Mouse (Mus musculus): Measurements from ENCODE around the gene Mrpl37. TPM values are rescaled to one million over a fixed set of nuclear protein-coding genes. Genes with fewer than 3 reads are reported as not detected.

Gene Mrpl37
- polyA plus RNA-seq, 1 experiment, result 59.2 TPM

DNA sequence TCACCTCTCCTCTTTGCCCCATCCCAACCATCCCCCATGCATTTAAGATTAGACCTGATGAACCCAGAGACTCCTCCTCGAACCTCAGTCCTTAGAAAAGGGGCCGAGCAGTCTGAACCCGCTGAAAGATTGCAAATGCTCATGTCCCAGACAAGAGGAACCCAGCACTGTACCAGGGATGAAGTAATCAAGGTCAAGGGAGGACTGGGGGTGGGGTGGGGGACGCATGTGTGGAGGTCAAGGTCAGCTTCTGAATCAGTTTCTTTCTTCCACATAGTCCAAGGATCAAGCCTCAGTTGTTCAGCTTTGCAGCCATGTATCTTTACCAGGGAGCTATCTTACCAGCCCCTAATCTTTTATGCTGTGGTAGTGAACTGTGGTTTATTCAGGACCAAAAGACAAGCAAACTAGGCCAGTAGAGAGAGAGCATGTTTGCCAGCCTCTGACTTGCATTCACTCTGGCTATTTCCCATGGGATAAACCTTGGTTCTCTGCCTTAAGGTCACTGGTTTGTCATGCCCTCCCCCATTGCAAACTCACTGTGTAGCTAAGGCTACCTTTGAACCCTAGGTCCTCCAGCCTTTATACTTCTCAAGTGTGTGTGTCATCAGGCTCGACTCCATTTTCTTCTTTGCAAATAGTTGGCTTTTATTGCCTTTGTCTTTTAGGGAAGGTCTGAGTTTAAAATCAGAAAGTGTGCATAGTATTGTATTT lies 46.2 kb downstream of the Mrpl37 start:
- H3K9ac ChIP-seq (ENCODE audit: low read depth, poor library complexity, severe bottlenecking), result no peak overlapping the region
- TF ChIP-seq EP300 (IDR thresholded peaks at IDR 0.05; ENCODE audit: insufficient read depth, low read depth, low read length) (no peak), CTCF (IDR thresholded peaks at IDR 0.05; ENCODE audit: low read depth, low read length) (no peak), POLR2A (IDR thresholded peaks at IDR 0.05; ENCODE audit: insufficient read depth, low read length) (no peak)
- no peaks in the 10 kb centered on the region for H3K27me3 ChIP-seq (ENCODE audit: control insufficient read depth, insufficient read depth, low read length, poor library complexity, severe bottlenecking)
- no peak overlapping the region for H3K27ac ChIP-seq (ENCODE audit: insufficient read depth, low read length)
- no peak overlapping the region for H3K4me3 ChIP-seq (ENCODE audit: low read depth, low read length)
- H3K9me3 ChIP-seq (replicated peaks; ENCODE audit: control insufficient read depth, insufficient read depth, low read length, poor library complexity, severe bottlenecking), result no peaks in the 10 kb centered on the region
- peaks cover 2% of the 10 kb centered on the region for H3K4me1 ChIP-seq (ENCODE audit: control insufficient read depth, insufficient read depth, low read length)
- no peaks in the 10 kb centered on the region for H3K36me3 ChIP-seq (ENCODE audit: control insufficient read depth, insufficient read depth, low read length, poor library complexity, severe bottlenecking)

DNA sequence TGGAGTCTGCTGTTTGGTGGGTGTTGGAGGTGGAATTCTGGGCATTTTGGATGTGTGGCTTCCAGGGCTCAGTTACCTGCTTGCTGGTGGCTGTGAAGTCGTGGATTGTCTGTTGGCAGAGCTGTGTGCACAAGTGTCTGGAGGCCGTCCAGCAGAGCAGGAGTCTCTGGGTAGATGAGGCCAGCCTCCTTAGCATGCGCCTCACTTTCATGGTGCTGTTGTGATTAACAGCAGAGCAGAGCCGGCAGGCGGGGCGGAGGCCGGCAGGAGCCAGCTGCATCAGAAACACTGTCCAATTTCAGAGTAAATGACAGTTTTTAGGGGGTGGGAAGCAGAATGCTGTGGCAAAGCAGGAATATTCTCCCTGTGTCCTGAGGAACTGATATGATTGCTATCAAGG lies 47.6 kb downstream of the Mrpl37 start:
- TF ChIP-seq EP300 (IDR thresholded peaks at IDR 0.05; ENCODE audit: insufficient read depth, low read depth, low read length) (no peak), CTCF (IDR thresholded peaks at IDR 0.05; ENCODE audit: low read depth, low read length) (no peak), POLR2A (IDR thresholded peaks at IDR 0.05; ENCODE audit: insufficient read depth, low read length) (no peak)
- H3K27ac ChIP-seq (ENCODE audit: insufficient read depth, low read length), result no peak overlapping the region
- H3K9me3 ChIP-seq (replicated peaks; ENCODE audit: control insufficient read depth, insufficient read depth, low read length, poor library complexity, severe bottlenecking), result no peaks in the 10 kb centered on the region
- H3K27me3 ChIP-seq (ENCODE audit: control insufficient read depth, insufficient read depth, low read length, poor library complexity, severe bottlenecking), result no peaks in the 10 kb centered on the region
- H3K9ac ChIP-seq (ENCODE audit: low read depth, poor library complexity, severe bottlenecking), result no peak overlapping the region
- no peak overlapping the region for H3K4me3 ChIP-seq (ENCODE audit: low read depth, low read length)
- peaks cover 2% of the 10 kb centered on the region for H3K4me1 ChIP-seq (ENCODE audit: control insufficient read depth, insufficient read depth, low read length)
- H3K36me3 ChIP-seq (ENCODE audit: control insufficient read depth, insufficient read depth, low read length, poor library complexity, severe bottlenecking), result no peaks in the 10 kb centered on the region

DNA sequence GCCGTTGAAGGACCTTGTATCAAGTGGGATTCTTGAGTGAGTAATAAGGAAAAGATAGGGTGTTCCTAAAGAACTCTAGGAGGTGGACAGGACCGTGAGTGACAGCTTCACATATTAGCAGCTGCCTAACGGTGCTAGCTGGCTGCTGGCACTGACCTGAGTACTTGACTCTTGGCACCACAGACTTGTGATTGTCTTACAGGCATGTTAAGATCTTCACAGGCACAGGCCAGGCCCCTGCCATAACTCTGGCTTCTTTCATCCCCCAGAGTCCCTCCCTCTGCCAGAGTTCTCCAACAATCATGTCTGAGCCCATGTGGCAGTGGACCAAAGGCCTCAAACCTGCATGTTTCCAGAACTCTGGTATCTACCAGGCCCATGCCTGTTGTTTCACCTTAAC lies 48.1 kb downstream of the Mrpl37 start:
- no peaks in the 10 kb centered on the region for H3K27me3 ChIP-seq (ENCODE audit: control insufficient read depth, insufficient read depth, low read length, poor library complexity, severe bottlenecking)
- no peak overlapping the region for H3K4me3 ChIP-seq (ENCODE audit: low read depth, low read length)
- H3K27ac ChIP-seq (ENCODE audit: insufficient read depth, low read length), result no peak overlapping the region
- TF ChIP-seq POLR2A (IDR thresholded peaks at IDR 0.05; ENCODE audit: insufficient read depth, low read length) (no peak), CTCF (IDR thresholded peaks at IDR 0.05; ENCODE audit: low read depth, low read length) (no peak), EP300 (IDR thresholded peaks at IDR 0.05; ENCODE audit: insufficient read depth, low read depth, low read length) (no peak)
- H3K36me3 ChIP-seq (ENCODE audit: control insufficient read depth, insufficient read depth, low read length, poor library complexity, severe bottlenecking), result no peaks in the 10 kb centered on the region
- H3K4me1 ChIP-seq (ENCODE audit: control insufficient read depth, insufficient read depth, low read length), result peaks cover 2% of the 10 kb centered on the region
- H3K9ac ChIP-seq (ENCODE audit: low read depth, poor library complexity, severe bottlenecking), result no peak overlapping the region
- H3K9me3 ChIP-seq (replicated peaks; ENCODE audit: control insufficient read depth, insufficient read depth, low read length, poor library complexity, severe bottlenecking), result no peaks in the 10 kb centered on the region

- no peak overlapping the region for H3K9ac ChIP-seq (ENCODE audit: low read depth, poor library complexity, severe bottlenecking)
- H3K36me3 ChIP-seq (ENCODE audit: control insufficient read depth, insufficient read depth, low read length, poor library complexity, severe bottlenecking), result no peaks in the 10 kb centered on the region
- H3K27ac ChIP-seq (ENCODE audit: insufficient read depth, low read length), result no peak overlapping the region
- no peak overlapping the region for H3K4me3 ChIP-seq (ENCODE audit: low read depth, low read length)
- H3K4me1 ChIP-seq (ENCODE audit: control insufficient read depth, insufficient read depth, low read length), result peaks cover 2% of the 10 kb centered on the region
- TF ChIP-seq CTCF (IDR thresholded peaks at IDR 0.05; ENCODE audit: low read depth, low read length) (no peak), EP300 (IDR thresholded peaks at IDR 0.05; ENCODE audit: insufficient read depth, low read depth, low read length) (no peak), POLR2A (IDR thresholded peaks at IDR 0.05; ENCODE audit: insufficient read depth, low read length) (no peak)
- H3K9me3 ChIP-seq (replicated peaks; ENCODE audit: control insufficient read depth, insufficient read depth, low read length, poor library complexity, severe bottlenecking), result no peaks in the 10 kb centered on the region
- no peaks in the 10 kb centered on the region for H3K27me3 ChIP-seq (ENCODE audit: control insufficient read depth, insufficient read depth, low read length, poor library complexity, severe bottlenecking)
These were observed 49.4 kb downstream of the Mrpl37 start for GRCm38 (mm10) chr4:107017257-107017656.

DNA sequence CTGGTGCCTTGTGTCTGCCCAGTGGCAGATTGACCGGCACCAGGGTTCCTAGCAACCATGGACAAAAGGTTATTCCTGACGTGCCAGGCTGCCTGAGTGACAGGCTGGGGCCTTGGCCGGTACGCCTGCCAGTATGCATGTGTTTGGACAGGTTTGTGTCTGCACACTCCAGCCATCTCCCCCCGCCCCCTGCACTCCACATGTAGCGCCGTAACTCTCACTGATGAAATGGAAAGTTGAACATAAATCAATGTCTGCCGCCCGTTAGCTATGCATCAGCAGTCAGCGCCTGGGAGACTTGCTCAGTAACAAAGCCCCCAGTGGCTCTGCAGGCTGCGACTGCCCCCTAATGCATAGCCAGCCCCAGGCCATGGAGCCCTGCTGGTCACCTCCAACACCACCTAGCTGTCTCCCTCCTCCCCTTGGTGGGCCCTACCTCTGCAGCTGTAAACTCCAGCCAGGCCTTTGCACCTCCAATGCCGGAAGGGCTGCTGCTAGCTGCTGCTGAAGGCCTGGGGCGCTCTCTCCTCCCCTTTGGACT lies 50.6 kb downstream of the Mrpl37 start:
- Histone ChIP-seq H3K27ac (ENCODE audit: insufficient read depth, low read length) (no peak overlapping the region), H3K9me3 (replicated peaks; ENCODE audit: control insufficient read depth, insufficient read depth, low read length, poor library complexity, severe bottlenecking) (no peaks in the 10 kb centered on the region), H3K4me1 (ENCODE audit: control insufficient read depth, insufficient read depth, low read length) (peaks cover 2% of the 10 kb centered on the region), H3K9ac (ENCODE audit: low read depth, poor library complexity, severe bottlenecking) (no peak overlapping the region), H3K4me3 (ENCODE audit: low read depth, low read length) (no peak overlapping the region), H3K36me3 (ENCODE audit: control insufficient read depth, insufficient read depth, low read length, poor library complexity, severe bottlenecking) (no peaks in the 10 kb centered on the region), H3K27me3 (ENCODE audit: control insufficient read depth, insufficient read depth, low read length, poor library complexity, severe bottlenecking) (no peaks in the 10 kb centered on the region)
- TF ChIP-seq POLR2A (IDR thresholded peaks at IDR 0.05; ENCODE audit: insufficient read depth, low read length) (no peak), EP300 (IDR thresholded peaks at IDR 0.05; ENCODE audit: insufficient read depth, low read depth, low read length) (no peak), CTCF (IDR thresholded peaks at IDR 0.05; ENCODE audit: low read depth, low read length) (no peak)

DNA sequence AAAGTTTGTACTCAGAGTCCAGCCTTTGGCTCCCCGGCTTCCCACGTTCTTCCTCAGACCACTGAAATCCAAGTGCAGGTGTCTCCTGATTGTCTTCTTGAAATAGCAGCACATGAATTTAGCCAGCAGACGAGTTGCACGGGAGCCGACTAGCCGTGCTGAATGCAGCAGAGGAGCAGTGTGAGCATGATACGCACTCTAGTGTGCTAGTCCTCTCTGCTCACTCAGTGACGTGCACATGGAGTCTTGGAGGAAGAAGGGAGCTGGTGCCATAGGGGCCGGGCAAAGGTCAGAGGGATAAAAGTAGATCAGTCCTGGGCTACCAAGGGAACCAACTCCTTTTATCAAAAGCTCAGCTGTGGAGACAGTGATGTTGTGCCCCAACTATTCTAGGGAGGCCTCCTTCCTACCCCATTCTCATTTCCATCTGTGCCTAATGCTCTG lies 52.8 kb downstream of the Mrpl37 start:
- no peaks in the 10 kb centered on the region for H3K9me3 ChIP-seq (replicated peaks; ENCODE audit: control insufficient read depth, insufficient read depth, low read length, poor library complexity, severe bottlenecking)
- H3K36me3 ChIP-seq (ENCODE audit: control insufficient read depth, insufficient read depth, low read length, poor library complexity, severe bottlenecking), result no peaks in the 10 kb centered on the region
- TF ChIP-seq CTCF (IDR thresholded peaks at IDR 0.05; ENCODE audit: low read depth, low read length), result no peak
- no peak for TF ChIP-seq EP300 (IDR thresholded peaks at IDR 0.05; ENCODE audit: insufficient read depth, low read depth, low read length)
- no peak for TF ChIP-seq POLR2A (IDR thresholded peaks at IDR 0.05; ENCODE audit: insufficient read depth, low read length)
- H3K4me3 ChIP-seq (ENCODE audit: low read depth, low read length), result no peak overlapping the region
- no peak overlapping the region for H3K9ac ChIP-seq (ENCODE audit: low read depth, poor library complexity, severe bottlenecking)
- H3K27ac ChIP-seq (ENCODE audit: insufficient read depth, low read length), result no peak overlapping the region
- H3K27me3 ChIP-seq (ENCODE audit: control insufficient read depth, insufficient read depth, low read length, poor library complexity, severe bottlenecking), result no peaks in the 10 kb centered on the region
- H3K4me1 ChIP-seq (ENCODE audit: control insufficient read depth, insufficient read depth, low read length), result peaks cover 2% of the 10 kb centered on the region

Data from ES-Bruce4 (cell line).